Mouse (Mus musculus) stomach, embryonic 14.5 days (tissue): Measurements from ENCODE around the gene Rhoq. TPM values are rescaled to one million over a fixed set of nuclear protein-coding genes. Genes with fewer than 3 reads are reported as not detected.

Experiments
- ATAC-seq: fragments of 200-750 bp; cut with Nextera tagmentation; 2 replicates; pipeline ENCODE4 v1.8.0; 2017; ENCODE audit warnings: low read depth, moderate TSS enrichment; ENCODE audit not compliant: insufficient number of reproducible peaks, insufficient read depth, low FRiP score
- H3K27ac ChIP-seq: fragments of 300-500 bp; sonication (generic); 2 replicates; pipeline ENCODE4 v1.5.1; 2014; ENCODE audit warnings: mild to moderate bottlenecking, low read length, moderate library complexity, mixed read lengths
- H3K27me3 ChIP-seq: fragments of 300-500 bp; sonication (generic); 2 replicates; pipeline ENCODE4 v1.6.1; 2014; ENCODE audit warnings: low read length, control low read depth, mixed read lengths; ENCODE audit not compliant: control insufficient read depth, insufficient read depth
- H3K36me3 ChIP-seq: fragments of 300-500 bp; sonication (generic); 2 replicates; pipeline ENCODE4 v1.6.1; 2014; ENCODE audit warnings: mild to moderate bottlenecking, control low read depth, low read length, moderate library complexity, mixed read lengths; ENCODE audit not compliant: control insufficient read depth, insufficient read depth
- H3K4me1 ChIP-seq: fragments of 300-500 bp; sonication (generic); 2 replicates; pipeline ENCODE4 v1.6.1; 2014; ENCODE audit warnings: low read length, control low read depth, mixed read lengths; ENCODE audit not compliant: control insufficient read depth, insufficient read depth
- H3K4me2 ChIP-seq: fragments of 300-500 bp; sonication (generic); replicated peaks from 2 replicates; pipeline ENCODE4 v1.6.1; 2014; ENCODE audit warnings: low read depth, low read length, control low read depth
- H3K4me3 ChIP-seq: fragments of 300-500 bp; sonication (generic); 2 replicates; pipeline ENCODE4 v1.5.1; 2014; ENCODE audit warnings: low read depth, low read length, control low read depth
- H3K9ac ChIP-seq: fragments of 300-500 bp; sonication (generic); replicated peaks from 2 replicates; pipeline ENCODE4 v1.6.1; 2014; ENCODE audit warnings: low read depth, mild to moderate bottlenecking, control low read depth, low read length, moderate library complexity, mixed read lengths
- H3K9me3 ChIP-seq: fragments of 300-500 bp; sonication (generic); 2 replicates; pipeline ENCODE4 v1.6.1; 2016; ENCODE audit warnings: low read depth, low read length, control low read depth; ENCODE audit not compliant: control insufficient read depth
- WGBS: fragments of 180-500 bp; shearing (Covaris S2); extraction: QIAGEN DNeasy Blood & Tissue Kit; methylation state at CpG from one replicate; pipeline ENCODE4 v1.1.7; 2014; 5-methylcytosine and 5-hydroxymethylcytosine counted together
- polyA plus RNA-seq: library from polyadenylated mRNA; unstranded; fragments of >200 nt; fragmentation: Nextera tagmentation; extraction: Ambion mirVana; gene quantifications from 2 replicates; pipeline ENCODE4 v1.2.1, GENCODE M21; 2014

Rhoq gene
- polyA plus RNA-seq, 1 experiment from 2014 or later: 22.1 TPM

DNA sequence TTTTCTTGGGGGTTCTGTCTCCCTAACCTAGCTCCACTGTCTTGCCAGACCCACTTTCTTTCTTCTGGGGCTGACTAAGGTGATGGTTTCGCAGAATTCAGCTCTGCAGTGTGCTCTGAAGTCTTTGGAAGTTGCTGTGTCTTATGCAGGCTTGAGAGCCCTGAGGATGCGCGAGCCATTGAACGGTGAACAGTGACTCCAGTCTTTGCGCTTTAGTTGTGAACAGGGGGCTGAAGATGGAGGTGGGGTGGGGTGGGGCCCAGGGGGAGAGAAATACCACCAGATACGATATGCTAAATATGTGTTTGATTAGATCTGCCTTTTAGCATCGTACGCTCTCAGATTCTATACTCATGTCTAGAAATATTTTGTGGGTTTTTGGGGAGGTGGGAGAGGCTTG, 2.2 kb downstream of the Rhoq start:
- WGBS: 77% methylated on average over 8 of the region's 8 CpGs
- peak overlapping the region; percentile 87 for H3K4me2 ChIP-seq

GRCm38 (mm10) chr17:86966040-86966439, 3.2 kb downstream of the Rhoq start:
- H3K36me3 ChIP-seq: peaks cover 5% of the 10 kb centered on the region; the same call in 1 of the 2 replicates
- WGBS: 74% methylated on average over 10 of the region's 10 CpGs
- no peak for ATAC-seq
- H3K27ac ChIP-seq: no peak overlapping the region
- no peaks in the 10 kb centered on the region for H3K9me3 ChIP-seq
- no peaks in the 10 kb centered on the region for H3K27me3 ChIP-seq
- no peak overlapping the region for H3K9ac ChIP-seq
- H3K4me3 ChIP-seq: no peak overlapping the region
- peaks cover 20% of the 10 kb centered on the region; the same call in 1 of the 2 replicates for H3K4me1 ChIP-seq
- no peak overlapping the region for H3K4me2 ChIP-seq

More for the DNA sequence above, 2.2 kb downstream of the Rhoq start:
- no peaks in the 10 kb centered on the region for H3K27me3 ChIP-seq
- ATAC-seq: no peak
- peaks cover 20% of the 10 kb centered on the region; the same call in 1 of the 2 replicates for H3K4me1 ChIP-seq
- H3K36me3 ChIP-seq: peaks cover 2% of the 10 kb centered on the region; the same call in 1 of the 2 replicates
- H3K27ac ChIP-seq: peak overlapping the region; percentile 90
- H3K9ac ChIP-seq: no peak overlapping the region
- no peaks in the 10 kb centered on the region for H3K9me3 ChIP-seq
- peak overlapping the region; percentile 65 for H3K4me3 ChIP-seq

DNA sequence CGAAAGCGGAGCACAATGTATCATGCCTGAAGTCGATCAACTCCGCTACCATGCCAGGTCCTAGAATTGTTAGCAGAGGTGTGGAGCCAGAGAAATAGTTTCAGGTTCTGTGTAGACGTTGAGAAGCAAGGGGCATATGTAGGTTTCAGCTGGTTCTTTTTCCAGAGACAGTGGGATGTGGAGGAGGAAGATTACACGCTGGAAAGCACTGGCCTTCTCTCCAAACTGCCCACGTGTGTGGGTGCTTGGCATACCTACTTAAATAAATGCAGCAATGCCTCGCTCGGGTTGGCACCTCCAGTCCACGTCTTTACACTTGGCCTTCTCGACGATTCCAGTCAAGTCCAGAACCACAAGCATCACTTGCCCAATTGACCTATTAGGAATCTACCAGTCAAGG, 4.2 kb downstream of the Rhoq start:
- no peak overlapping the region for H3K27ac ChIP-seq
- no peak overlapping the region for H3K4me2 ChIP-seq
- peaks cover 5% of the 10 kb centered on the region; the same call in 1 of the 2 replicates for H3K36me3 ChIP-seq
- no peaks in the 10 kb centered on the region for H3K27me3 ChIP-seq
- H3K4me3 ChIP-seq: no peak overlapping the region
- no peak for ATAC-seq
- no peak overlapping the region for H3K9ac ChIP-seq
- WGBS: 91% methylated on average over 12 of the region's 12 CpGs
- peaks cover 17% of the 10 kb centered on the region; the same call in 1 of the 2 replicates for H3K4me1 ChIP-seq
- H3K9me3 ChIP-seq: no peaks in the 10 kb centered on the region

GRCm38 (mm10) chr17:86967536-86968525, 4.9 kb downstream of the Rhoq start:
- WGBS: 79% methylated on average over 10 of the region's 10 CpGs
- Histone ChIP-seq H3K9me3 (no peaks in the 10 kb centered on the region), H3K27ac (no peak overlapping the region), H3K27me3 (no peaks in the 10 kb centered on the region), H3K9ac (no peak overlapping the region), H3K4me2 (no peak overlapping the region), H3K4me3 (no peak overlapping the region), H3K4me1 (peaks cover 16% of the 10 kb centered on the region; the same call in 1 of the 2 replicates), H3K36me3 (peaks cover 5% of the 10 kb centered on the region; the same call in 1 of the 2 replicates)
- no peak for ATAC-seq

- H3K4me2 ChIP-seq: no peak overlapping the region
- WGBS: 90% methylated on average over 5 of the region's 5 CpGs
Observed at GRCm38 (mm10) chr17:86968581-86968980, 5.7 kb downstream of the Rhoq start.

DNA sequence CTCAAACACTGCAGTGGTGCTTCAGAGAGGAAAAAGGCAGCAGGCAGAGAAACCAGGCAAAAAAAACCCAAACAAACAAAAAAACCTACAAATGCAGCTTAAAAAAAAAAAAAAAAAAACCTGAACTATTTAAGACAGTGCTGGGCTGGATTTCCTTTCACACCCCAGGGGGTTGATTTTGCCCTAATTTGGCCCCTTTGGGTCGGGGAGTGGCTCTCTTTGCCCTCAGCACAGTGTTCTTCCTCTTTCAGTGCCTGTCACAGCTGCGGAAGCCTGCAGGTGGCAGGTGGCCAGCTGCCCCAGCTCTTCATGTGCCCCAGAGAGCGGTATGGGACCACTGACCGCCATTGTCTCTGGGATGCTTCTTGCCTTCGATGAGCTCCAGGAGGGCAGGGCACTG, 6.7 kb downstream of the Rhoq start:
- 69% methylated on average over 5 of the region's 5 CpGs for WGBS
- Histone ChIP-seq H3K27ac (no peak overlapping the region), H3K9me3 (no peaks in the 10 kb centered on the region), H3K36me3 (peaks cover 8% of the 10 kb centered on the region; the same call in 1 of the 2 replicates), H3K4me1 (peaks cover 12% of the 10 kb centered on the region; the same call in 1 of the 2 replicates), H3K4me3 (no peak overlapping the region), H3K4me2 (no peak overlapping the region), H3K27me3 (no peaks in the 10 kb centered on the region), H3K9ac (no peak overlapping the region)
- no peak for ATAC-seq

More at GRCm38 (mm10) chr17:86968581-86968980, 5.7 kb downstream of the Rhoq start:
- Histone ChIP-seq H3K4me3 (no peak overlapping the region), H3K27ac (no peak overlapping the region), H3K4me1 (peaks cover 16% of the 10 kb centered on the region; the same call in 1 of the 2 replicates), H3K9me3 (no peaks in the 10 kb centered on the region), H3K36me3 (peaks cover 6% of the 10 kb centered on the region; the same call in 1 of the 2 replicates), H3K9ac (no peak overlapping the region), H3K27me3 (no peaks in the 10 kb centered on the region)
- ATAC-seq: no peak

DNA sequence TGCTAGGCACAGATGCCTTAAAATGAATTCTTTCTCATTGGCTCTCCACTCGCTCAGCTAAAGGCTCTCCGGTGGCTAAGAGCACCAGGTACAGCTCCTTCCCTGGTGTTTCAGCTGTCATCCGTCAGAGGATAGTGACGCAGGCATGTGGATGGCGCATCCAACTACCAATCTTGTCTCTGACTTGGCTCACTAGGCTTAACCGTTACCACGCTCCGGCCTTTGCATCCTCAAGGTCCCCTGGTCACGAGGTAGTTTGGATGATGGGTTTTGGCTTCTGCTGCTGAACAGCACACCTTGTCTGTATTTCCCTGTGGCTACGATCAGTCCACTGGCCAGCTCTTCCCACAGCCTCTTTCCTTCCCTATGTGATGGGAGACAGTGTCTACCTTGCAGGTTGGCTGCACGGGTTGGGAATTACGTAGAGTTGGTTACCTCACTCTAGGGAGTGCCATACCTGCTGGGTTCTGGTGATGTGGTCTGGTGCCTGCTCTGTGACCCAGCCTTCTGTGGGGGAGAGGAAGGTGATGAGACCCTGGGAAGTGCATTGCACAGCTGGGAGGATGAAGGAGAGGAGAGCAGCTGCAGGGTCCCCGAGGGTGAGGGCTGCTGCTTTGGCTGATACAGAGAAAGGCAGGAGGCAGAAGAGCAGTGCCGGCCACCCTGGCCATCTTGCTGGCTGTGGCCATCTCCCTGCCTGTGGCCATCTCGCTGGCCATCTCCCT, 7.3 kb downstream of the Rhoq start:
- H3K9ac ChIP-seq: no peak overlapping the region
- H3K36me3 ChIP-seq: peaks cover 8% of the 10 kb centered on the region; the same call in 1 of the 2 replicates
- H3K9me3 ChIP-seq: no peaks in the 10 kb centered on the region
- H3K4me1 ChIP-seq: peaks cover 6% of the 10 kb centered on the region; the same call in 1 of the 2 replicates
- H3K27me3 ChIP-seq: no peaks in the 10 kb centered on the region
- no peak overlapping the region for H3K4me2 ChIP-seq
- no peak overlapping the region for H3K27ac ChIP-seq
- no peak for ATAC-seq
- WGBS: 93% methylated on average over 15 of the region's 15 CpGs
- H3K4me3 ChIP-seq: no peak overlapping the region

DNA sequence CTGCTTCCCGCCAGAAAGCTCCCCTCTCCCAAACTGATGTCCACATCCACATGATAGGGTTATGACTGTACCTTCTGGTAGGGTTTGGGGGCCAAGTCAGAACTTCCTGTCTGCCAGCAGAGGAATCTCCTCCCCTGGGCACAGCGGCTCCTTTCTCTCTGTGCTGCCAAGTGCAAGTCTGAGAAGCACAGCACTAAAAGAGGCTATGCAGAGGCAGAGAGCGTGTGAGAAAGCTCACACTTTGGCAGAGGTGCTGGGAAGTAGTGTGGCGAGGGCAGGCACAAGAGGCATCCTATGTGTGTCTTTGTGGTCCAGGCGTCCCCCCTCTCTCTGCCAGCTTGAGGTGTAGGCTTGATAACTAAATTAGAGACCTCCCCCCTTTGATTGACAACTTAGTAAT, 8.2 kb downstream of the Rhoq start:
- no peak for ATAC-seq
- Histone ChIP-seq H3K36me3 (peaks cover 9% of the 10 kb centered on the region; the same call in 1 of the 2 replicates), H3K9me3 (no peaks in the 10 kb centered on the region), H3K27me3 (no peaks in the 10 kb centered on the region), H3K4me1 (no peaks in the 10 kb centered on the region), H3K4me3 (no peak overlapping the region), H3K27ac (no peak overlapping the region), H3K4me2 (no peak overlapping the region), H3K9ac (no peak overlapping the region)
- WGBS: 79% methylated on average over 5 of the region's 5 CpGs
